Mouse (Mus musculus) adrenal gland, postnatal 0 days (tissue): ENCODE measurements around the gene Ttpal. TPM values are rescaled to one million over a fixed set of nuclear protein-coding genes. Genes with fewer than 3 reads are reported as not detected.

Source experiments
- polyA plus RNA-seq: library from polyadenylated mRNA; unstranded; fragments of >200 nt; fragmentation: Nextera tagmentation; extraction: Ambion mirVana; gene quantifications from 2 replicates; pipeline ENCODE4 v1.2.1, GENCODE M21; 2015

Gene Ttpal
- 11.5 and 13.9 TPM in 2 replicates for polyA plus RNA-seq

DNA sequence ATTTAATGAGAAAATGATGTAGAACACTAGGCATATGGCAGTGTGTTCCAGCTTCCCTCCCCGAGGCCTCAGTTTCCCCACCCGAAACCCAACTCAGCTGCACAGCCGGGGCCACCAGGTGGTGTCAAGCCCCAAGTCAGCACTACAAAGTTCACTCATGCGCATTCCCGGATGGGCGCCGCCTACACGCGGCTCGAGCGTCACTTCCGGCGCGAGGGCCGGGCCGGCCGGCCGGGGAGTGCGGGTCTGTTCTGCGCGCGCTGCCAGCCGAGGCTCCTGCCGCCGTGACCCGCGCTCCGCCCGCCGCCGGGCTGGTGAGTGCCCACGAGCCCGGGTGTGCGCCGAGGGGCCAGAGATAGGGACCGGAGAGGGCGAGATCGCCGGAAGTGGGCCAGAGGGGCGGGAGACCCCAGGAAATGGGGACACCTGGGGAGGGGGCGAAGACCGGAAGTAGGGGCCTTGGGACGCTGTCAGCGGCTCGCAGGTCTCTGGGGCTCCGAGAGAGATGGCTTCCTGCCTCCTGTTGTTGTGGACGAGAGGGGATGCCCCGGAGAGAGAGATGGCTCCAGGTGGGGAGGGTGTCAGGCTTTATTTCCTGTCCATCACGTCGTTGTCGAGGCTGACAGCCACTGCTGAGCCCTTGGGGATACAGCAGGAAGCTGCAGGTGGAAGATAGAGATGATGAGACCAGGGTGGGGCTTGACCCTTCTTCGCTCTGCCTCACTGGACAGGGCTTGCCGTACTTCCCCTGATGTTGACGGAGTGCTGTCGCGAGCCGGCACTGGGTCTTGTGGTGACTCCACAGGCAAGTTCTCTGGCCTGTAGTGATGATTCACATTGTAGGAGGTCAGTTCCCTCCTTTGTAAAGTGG lies at the start of gene Ttpal:
TSS of gene Ttpal (plus strand) at position 214 of the 871 bp plus-strand sequence.

GRCm38 (mm10) chr2:163644575-163645385 lies 42.7 kb downstream of the Ttpal start, which contains the start of gene Serinc3:
TSS of gene Serinc3 (minus strand) at chr2:163645131.

DNA sequence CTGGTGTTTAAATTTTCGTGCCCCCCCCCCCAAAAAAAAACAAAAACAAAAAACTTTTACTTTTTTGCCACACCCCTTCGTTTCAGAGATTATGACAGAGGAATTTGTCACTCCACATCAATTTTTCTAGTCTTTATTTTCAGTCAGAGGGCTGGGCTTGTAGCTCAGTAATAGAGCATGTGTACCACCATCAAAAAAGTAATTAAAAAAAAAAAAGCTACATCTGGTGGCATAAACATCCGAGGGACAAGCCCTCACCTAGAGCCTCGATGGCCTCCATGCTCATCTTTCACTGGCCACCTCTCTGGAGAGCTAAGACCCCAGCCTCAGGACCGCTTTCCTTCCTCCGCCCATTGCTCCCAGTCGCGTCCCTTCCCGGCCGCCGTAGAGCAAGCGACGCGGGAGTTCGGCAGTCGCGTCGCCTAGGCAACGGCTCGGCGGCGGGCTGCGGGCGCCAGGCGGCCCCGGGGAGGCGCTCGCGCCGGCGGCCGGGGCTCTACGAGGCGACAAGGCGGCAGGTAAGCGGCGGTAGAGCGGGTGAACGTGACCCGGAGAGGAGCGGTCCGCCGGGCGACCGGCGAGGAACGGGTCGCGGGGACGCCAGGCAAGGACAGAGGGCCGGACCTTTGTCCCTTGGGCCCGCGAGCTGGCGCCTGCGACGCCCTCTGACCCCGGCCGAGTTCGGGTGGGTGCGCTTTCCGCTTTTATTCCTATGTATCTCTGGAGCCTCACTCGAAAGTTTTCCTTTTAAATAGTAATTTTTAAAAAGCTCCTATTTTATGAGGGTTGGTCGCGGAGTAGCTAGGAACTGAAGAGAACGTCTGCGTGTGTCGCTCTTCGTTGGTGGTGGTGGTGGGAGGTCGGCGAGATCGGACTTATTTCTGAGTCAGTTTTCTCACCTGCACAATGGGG lies 56.1 kb downstream of the Ttpal start, which contains the start of gene Pkig:
TSS of gene Pkig (plus strand) at position 412 of the 912 bp plus-strand sequence.

Other genes with a start within 250 kb of the Ttpal start
- 1.9 and 2.5 TPM in 2 replicates for gene Jph2, start 204.3 kb upstream of the Ttpal start, polyA plus RNA-seq
- 60.5 and 68.4 TPM in 2 replicates for gene Oser1, start 177.6 kb upstream of the Ttpal start, polyA plus RNA-seq
- 11.5 and 20.5 TPM in 2 replicates for gene Gdap1l1, start 163.8 kb upstream of the Ttpal start, polyA plus RNA-seq
- 9.1 and 18.7 TPM in 2 replicates for gene Fitm2, start 129.7 kb upstream of the Ttpal start, polyA plus RNA-seq
- gene R3hdml, start 110.0 kb upstream of the Ttpal start, polyA plus RNA-seq, result 0.16 and 0.25 TPM in 2 replicates
- gene Hnf4a, start 95.5 kb upstream of the Ttpal start, polyA plus RNA-seq, result 0.75 and 1.8 TPM in 2 replicates
- 83.9 and 126 TPM in 2 replicates for gene Serinc3, start 42.8 kb downstream of the Ttpal start, polyA plus RNA-seq
- 146 and 150 TPM in 2 replicates for gene Pkig, start 56.1 kb downstream of the Ttpal start, polyA plus RNA-seq
- 4.3 and 6.1 TPM in 2 replicates for gene Ada, start 147.9 kb downstream of the Ttpal start, polyA plus RNA-seq
- gene Ccn5, start 218.5 kb downstream of the Ttpal start, polyA plus RNA-seq, result 0.14 TPM in 1 of 2 replicates, not detected in the other